Mouse (Mus musculus): ENCODE results near the gene Larp6. TPM values are rescaled to one million over a fixed set of nuclear protein-coding genes. Genes with fewer than 3 reads are reported as not detected.

The Larp6 gene
- polyA plus RNA-seq, 1 experiment from 2014 or later = 21.9 TPM

DNA sequence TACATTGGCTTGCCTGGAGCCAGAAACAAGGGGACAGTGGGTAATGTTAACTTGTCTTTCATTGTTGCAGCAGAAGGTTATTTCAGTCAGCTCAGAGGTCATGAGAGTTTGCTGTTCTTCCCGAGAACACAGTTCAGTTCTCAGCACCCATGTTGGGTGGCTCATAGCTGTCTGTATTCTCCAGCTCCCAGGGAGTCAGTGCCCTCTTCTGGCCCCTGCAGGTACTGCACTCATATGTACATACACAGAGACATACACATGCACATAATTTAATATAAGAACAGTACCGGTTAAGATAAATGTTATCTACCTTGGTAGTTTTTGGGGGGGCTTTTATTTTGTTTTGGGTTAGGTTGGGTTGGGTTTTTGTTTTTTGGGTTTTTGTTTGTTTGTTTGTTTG lies 36.3 kb downstream of the Larp6 start:
- no peaks in the 10 kb centered on the region for H3K9me3 ChIP-seq
- no peak for ATAC-seq (replicated peaks)
- WGBS = 98% methylated on average over 2 of the region's 2 CpGs
- H3K4me2 ChIP-seq = no peak overlapping the region
- H3K36me3 ChIP-seq (replicated peaks) = no peaks in the 10 kb centered on the region
- no peaks in the 10 kb centered on the region for H3K4me1 ChIP-seq
- H3K4me3 ChIP-seq = no peak overlapping the region
- no peaks in the 10 kb centered on the region for H3K27me3 ChIP-seq (replicated peaks)
- H3K9ac ChIP-seq = no peak overlapping the region
- no peak overlapping the region for H3K27ac ChIP-seq

DNA sequence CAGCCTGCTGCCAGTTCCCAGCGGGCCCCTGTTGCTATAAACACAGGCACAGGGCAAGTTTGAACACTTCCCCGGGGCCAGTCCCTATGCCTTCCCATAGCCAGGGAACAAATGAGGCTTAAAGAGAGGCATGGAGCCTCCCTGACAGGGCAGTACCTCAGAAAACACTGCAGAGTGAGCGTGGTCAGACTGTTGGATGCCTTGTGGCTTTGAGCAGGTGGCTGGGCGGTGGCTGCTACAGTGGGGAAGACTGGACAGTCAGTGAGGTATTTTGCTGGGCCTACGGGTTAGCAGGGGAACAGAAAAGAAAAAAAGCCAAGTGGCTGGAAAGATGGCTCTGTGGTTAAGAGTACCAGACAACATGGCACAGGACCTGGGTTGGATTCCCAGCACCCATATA lies 38.3 kb downstream of the Larp6 start:
- no peak overlapping the region for H3K4me2 ChIP-seq
- no peaks in the 10 kb centered on the region for H3K36me3 ChIP-seq (replicated peaks)
- H3K27me3 ChIP-seq (replicated peaks) = no peaks in the 10 kb centered on the region
- H3K27ac ChIP-seq = no peak overlapping the region
- 88% methylated on average over 5 of the region's 5 CpGs for WGBS
- no peaks in the 10 kb centered on the region for H3K4me1 ChIP-seq
- ATAC-seq (replicated peaks) = no peak
- no peaks in the 10 kb centered on the region for H3K9me3 ChIP-seq
- H3K4me3 ChIP-seq = no peak overlapping the region
- no peak overlapping the region for H3K9ac ChIP-seq

DNA sequence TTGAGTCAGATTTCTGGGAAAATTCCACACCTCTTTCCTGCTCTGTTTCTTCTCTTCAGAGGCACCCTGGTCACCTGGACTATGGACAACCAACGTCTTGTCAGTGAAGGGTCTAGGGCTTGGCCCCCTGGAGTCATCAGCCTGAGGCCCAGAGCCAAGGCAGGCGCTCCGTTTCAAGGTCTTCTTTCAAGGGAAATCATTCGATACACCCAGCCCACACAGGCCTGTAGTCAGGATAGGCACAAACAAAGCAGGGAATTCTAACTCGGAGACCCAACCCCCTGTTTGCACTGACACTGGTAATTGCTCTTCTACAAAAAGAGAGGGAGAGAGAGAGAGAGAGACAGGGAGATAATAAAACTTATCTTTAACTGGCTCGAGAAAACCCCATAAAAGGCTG lies 39.2 kb downstream of the Larp6 start:
- ATAC-seq (replicated peaks) = no peak
- Histone ChIP-seq H3K9ac (no peak overlapping the region), H3K36me3 (replicated peaks) (no peaks in the 10 kb centered on the region), H3K4me1 (no peaks in the 10 kb centered on the region), H3K27ac (no peak overlapping the region), H3K9me3 (no peaks in the 10 kb centered on the region), H3K4me3 (no peak overlapping the region), H3K4me2 (no peak overlapping the region), H3K27me3 (replicated peaks) (no peaks in the 10 kb centered on the region)
- WGBS = 72% methylated on average over 6 of the region's 6 CpGs

DNA sequence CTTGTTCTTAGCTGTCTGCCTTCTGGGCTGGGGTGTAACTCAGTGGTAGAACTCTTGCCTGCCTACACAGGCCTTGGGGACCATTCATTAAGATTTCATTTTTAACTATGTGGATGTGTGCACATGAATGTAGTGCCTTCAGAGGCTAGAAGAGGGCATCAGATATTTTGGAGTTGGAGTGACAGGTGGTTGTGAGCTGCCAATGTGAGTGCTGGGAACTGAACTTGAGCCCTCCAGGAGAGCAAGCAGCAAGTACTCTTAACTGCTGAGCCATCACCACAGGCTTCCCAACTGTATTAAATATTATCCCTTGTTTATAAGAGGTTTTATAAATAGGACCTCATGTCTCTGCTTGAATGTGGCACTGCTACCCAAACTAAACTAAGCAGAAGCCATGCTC lies 39.8 kb downstream of the Larp6 start:
- Histone ChIP-seq H3K4me3 (no peak overlapping the region), H3K4me2 (no peak overlapping the region), H3K4me1 (no peaks in the 10 kb centered on the region), H3K27ac (no peak overlapping the region), H3K27me3 (replicated peaks) (no peaks in the 10 kb centered on the region), H3K9me3 (no peaks in the 10 kb centered on the region), H3K9ac (no peak overlapping the region), H3K36me3 (replicated peaks) (no peaks in the 10 kb centered on the region)
- ATAC-seq (replicated peaks) = no peak

DNA sequence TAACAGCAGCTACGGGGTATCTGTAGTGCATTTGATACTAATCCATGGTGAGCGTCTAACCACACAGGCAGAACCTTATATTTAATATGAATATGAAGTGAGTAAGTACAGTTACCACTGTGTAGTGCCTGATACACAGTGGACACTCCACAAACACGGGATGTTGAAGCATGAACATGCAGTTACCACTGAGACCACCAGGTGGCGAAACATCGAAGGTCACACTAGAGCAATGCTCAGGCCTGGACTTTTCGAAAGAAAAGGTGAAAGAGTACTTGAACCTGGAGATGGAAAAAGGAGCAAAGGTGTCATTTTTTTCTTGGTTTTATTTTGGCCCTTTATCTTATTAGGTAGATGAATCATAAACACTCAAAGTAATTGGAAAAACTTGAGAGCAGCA lies 43.5 kb downstream of the Larp6 start:
- no peaks in the 10 kb centered on the region for H3K4me1 ChIP-seq
- no peak overlapping the region for H3K27ac ChIP-seq
- H3K9me3 ChIP-seq = no peaks in the 10 kb centered on the region
- no peak overlapping the region for H3K4me2 ChIP-seq
- H3K27me3 ChIP-seq (replicated peaks) = no peaks in the 10 kb centered on the region
- no peak for ATAC-seq (replicated peaks)
- no peaks in the 10 kb centered on the region for H3K36me3 ChIP-seq (replicated peaks)
- H3K4me3 ChIP-seq = no peak overlapping the region
- 34% methylated on average over 6 of the region's 6 CpGs for WGBS
- H3K9ac ChIP-seq = no peak overlapping the region

DNA sequence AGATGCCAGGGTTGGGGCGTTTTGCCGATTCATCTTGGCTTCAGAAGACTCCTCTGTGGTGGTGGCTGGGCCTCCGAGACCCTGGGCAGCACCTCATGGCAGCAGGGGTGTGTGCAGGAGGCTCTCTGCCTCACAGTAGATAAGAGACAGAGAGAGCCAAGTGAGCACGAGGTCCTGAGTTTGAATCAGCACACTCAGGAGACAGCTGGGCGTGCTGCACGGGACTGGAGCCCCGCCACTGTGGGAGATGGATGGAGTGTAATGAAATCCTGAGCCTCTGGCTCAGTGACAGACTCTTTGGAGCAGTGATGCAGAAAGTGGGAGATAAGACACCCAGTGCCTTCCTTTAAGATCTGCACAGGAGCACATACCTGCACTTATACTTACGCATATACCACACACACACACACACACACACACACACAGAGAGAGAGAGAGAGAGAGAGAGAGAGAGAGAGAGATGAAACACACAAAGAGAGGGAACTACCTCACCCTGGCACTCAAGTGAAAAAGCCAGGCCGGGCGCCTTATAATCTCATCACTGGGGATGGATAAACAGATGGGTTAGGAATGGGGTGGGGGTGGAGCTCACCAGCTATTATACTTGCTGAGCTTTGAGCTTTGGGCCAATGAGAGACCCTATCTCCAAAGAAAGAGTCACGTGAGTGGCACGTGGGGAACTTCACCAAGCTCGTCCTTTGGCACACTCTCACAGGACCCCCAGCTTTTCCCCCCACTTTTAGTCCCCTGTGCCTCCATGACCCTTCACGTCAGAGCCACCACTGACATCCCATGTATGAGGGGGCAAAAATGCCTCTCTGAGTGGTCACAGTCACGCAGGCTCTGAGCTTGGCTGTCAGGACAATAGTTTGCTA lies 44.3 kb downstream of the Larp6 start:
- no peak for ATAC-seq (replicated peaks)

DNA sequence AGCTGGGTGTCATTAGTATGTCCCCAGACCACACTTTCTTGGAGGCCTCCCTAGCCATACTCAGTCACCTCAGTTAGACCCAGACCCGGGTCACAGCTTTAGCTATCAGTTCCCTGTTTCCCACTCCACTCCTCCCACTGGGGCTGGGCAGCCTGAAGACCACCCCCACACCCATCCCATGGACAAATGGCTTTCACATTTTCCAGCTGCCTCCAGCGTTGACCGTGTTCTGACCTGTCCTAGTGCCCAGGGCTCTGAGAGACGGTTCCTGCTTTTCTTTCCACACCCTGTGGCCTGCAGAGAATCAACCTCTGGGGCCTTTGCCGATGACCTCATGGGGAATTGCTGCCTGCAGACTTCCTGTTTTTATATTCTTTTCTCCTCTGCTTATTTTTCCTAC lies 45.0 kb downstream of the Larp6 start:
- Histone ChIP-seq H3K4me1 (no peaks in the 10 kb centered on the region), H3K27me3 (replicated peaks) (no peaks in the 10 kb centered on the region), H3K27ac (no peak overlapping the region), H3K4me3 (no peak overlapping the region), H3K4me2 (no peak overlapping the region), H3K9ac (no peak overlapping the region), H3K9me3 (no peaks in the 10 kb centered on the region), H3K36me3 (replicated peaks) (no peaks in the 10 kb centered on the region)
- no peak for ATAC-seq (replicated peaks)
- 64% methylated on average over 5 of the region's 5 CpGs for WGBS

More for the DNA sequence above, 44.3 kb downstream of the Larp6 start:
- no peaks in the 10 kb centered on the region for H3K9me3 ChIP-seq
- 78% methylated on average over 15 of the region's 15 CpGs for WGBS
- no peaks in the 10 kb centered on the region for H3K4me1 ChIP-seq
- no peak overlapping the region for H3K4me3 ChIP-seq
- no peak overlapping the region for H3K27ac ChIP-seq
- H3K9ac ChIP-seq = no peak overlapping the region
- H3K27me3 ChIP-seq (replicated peaks) = no peaks in the 10 kb centered on the region
- no peak overlapping the region for H3K4me2 ChIP-seq
- no peaks in the 10 kb centered on the region for H3K36me3 ChIP-seq (replicated peaks)

DNA sequence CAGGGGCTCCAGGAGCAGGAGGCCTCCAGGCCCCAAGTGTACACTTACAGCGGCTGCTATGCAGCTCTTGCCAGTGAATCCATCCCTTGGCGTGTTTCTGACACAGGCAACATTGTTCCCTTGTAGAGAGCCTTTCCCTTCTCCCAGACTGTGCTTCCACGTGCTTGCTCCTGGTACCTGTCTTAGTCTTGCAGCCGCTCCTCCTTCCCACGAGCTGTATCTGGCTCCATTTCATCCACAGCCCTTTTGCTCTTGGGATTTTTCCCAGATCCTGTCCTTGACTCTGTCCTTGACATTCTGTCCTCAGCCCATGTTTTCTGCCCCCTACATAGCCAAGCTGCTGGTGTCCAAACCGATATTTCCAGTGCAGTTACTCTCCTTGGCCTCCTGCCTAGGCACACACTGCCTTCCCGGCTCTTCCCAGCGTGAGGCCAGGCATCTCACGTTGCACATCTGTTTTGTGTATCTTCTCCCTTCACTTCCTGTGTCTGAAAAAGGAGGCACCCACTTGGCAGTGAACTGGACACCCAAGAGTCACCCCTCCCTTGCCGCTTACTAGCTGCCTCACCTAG lies 46.7 kb downstream of the Larp6 start:
- 79% methylated on average over 10 of the region's 10 CpGs for WGBS
- H3K27ac ChIP-seq = no peak overlapping the region
- no peaks in the 10 kb centered on the region for H3K27me3 ChIP-seq (replicated peaks)
- H3K9ac ChIP-seq = no peak overlapping the region
- no peaks in the 10 kb centered on the region for H3K36me3 ChIP-seq (replicated peaks)
- no peaks in the 10 kb centered on the region for H3K4me1 ChIP-seq
- no peak for ATAC-seq (replicated peaks)
- no peaks in the 10 kb centered on the region for H3K9me3 ChIP-seq
- no peak overlapping the region for H3K4me3 ChIP-seq
- no peak overlapping the region for H3K4me2 ChIP-seq

DNA sequence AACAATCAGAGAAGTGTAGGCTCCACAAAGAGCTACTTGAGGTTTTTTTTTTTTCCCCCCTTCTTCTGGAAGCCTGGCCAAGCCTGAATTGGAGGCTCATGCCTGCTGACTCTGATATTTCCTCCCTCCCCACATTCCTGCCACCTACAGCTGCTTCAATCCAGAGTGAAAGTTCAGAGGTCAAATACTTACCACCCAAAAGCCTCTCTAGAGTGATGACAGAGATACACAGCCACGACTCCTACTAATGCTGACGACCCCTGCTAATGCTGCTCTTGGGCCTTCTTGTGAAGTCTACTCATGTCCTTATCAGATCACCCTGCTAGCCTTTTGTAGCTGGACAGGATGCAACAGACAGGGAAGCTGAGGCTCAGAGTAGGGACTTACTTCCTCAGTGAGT lies 52.4 kb downstream of the Larp6 start:
- Histone ChIP-seq H3K4me2 (no peak overlapping the region), H3K4me1 (no peaks in the 10 kb centered on the region), H3K9ac (no peak overlapping the region), H3K27ac (no peak overlapping the region), H3K36me3 (replicated peaks) (no peaks in the 10 kb centered on the region), H3K4me3 (no peak overlapping the region), H3K27me3 (replicated peaks) (no peaks in the 10 kb centered on the region), H3K9me3 (no peaks in the 10 kb centered on the region)
- 52% methylated on average over 2 of the region's 2 CpGs for WGBS
- no peak for ATAC-seq (replicated peaks)

DNA sequence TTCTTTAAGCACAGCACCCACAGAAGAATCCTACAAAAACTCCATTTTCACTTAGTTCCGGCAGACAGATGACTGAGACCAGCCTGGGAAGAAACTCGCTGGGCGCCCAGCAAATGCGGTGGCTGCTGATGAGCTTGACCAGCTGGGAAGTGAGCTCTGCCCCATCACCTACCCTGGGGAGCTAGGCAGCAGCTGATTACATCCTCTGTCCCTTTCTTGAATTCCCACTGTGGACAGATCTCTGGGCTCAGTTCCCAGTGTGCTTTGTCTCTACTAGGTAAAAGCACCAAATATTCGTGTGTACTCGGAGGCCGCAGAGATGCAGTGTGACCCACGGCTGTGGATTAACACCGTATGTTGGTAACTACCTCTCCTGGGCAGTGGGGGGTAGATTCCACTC lies 55.6 kb downstream of the Larp6 start:
- Histone ChIP-seq H3K4me1 (no peaks in the 10 kb centered on the region), H3K36me3 (replicated peaks) (no peaks in the 10 kb centered on the region), H3K9ac (no peak overlapping the region), H3K27me3 (replicated peaks) (no peaks in the 10 kb centered on the region), H3K4me3 (no peak overlapping the region), H3K9me3 (no peaks in the 10 kb centered on the region), H3K4me2 (no peak overlapping the region), H3K27ac (no peak overlapping the region)
- 76% methylated on average over 9 of the region's 9 CpGs for WGBS
- ATAC-seq (replicated peaks) = no peak

DNA sequence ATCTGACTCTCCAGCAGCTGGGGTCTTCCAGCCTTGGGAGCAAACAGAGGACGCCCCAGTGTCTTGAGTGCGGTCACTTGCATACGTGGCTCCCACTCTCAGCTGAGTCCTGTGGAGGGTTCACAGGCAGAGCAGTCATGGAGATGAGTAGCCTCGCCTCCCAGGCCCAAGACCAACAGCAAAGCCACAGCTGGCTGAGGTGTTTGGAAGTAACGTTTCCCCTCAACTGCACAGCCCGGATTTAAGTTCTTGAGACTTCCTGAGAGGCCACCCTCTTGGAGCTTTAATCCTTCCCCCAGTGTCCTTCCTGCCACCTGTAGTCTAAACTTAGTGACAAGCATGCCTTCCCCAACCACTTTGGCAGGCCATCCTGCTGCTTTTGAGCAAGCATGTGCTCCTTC lies 56.9 kb downstream of the Larp6 start:
- H3K27ac ChIP-seq = no peak overlapping the region
- H3K4me1 ChIP-seq = no peaks in the 10 kb centered on the region
- ATAC-seq (replicated peaks) = no peak
- H3K4me3 ChIP-seq = no peak overlapping the region
- 69% methylated on average over 6 of the region's 6 CpGs for WGBS
- H3K9ac ChIP-seq = no peak overlapping the region
- no peak overlapping the region for H3K4me2 ChIP-seq
- no peaks in the 10 kb centered on the region for H3K9me3 ChIP-seq
- H3K27me3 ChIP-seq (replicated peaks) = no peaks in the 10 kb centered on the region
- H3K36me3 ChIP-seq (replicated peaks) = no peaks in the 10 kb centered on the region

DNA sequence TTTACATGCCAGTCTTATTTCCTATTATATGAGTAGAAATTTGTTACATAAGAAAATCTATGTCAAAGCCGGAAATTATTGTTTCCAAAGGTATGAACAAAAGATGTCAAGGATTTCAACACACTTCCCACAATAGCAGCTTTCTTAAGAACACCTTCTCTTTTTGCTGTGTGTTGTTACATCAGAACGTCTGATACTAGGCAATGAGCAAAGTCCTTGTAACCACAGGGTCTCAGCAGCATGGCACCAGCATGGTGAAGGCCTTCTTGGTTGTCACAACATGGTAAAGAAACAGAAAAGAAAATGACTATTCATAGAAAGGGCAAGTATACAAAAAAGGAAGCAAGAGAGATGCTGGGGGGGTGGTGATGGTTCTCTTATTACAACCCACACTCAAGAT lies 60.9 kb downstream of the Larp6 start:
- 89% methylated on average over 2 of the region's 2 CpGs for WGBS
- Histone ChIP-seq H3K27me3 (replicated peaks) (no peaks in the 10 kb centered on the region), H3K9ac (no peak overlapping the region), H3K36me3 (replicated peaks) (no peaks in the 10 kb centered on the region), H3K27ac (no peak overlapping the region), H3K4me2 (no peak overlapping the region), H3K4me3 (no peak overlapping the region), H3K9me3 (no peaks in the 10 kb centered on the region), H3K4me1 (no peaks in the 10 kb centered on the region)
- ATAC-seq (replicated peaks) = no peak

DNA sequence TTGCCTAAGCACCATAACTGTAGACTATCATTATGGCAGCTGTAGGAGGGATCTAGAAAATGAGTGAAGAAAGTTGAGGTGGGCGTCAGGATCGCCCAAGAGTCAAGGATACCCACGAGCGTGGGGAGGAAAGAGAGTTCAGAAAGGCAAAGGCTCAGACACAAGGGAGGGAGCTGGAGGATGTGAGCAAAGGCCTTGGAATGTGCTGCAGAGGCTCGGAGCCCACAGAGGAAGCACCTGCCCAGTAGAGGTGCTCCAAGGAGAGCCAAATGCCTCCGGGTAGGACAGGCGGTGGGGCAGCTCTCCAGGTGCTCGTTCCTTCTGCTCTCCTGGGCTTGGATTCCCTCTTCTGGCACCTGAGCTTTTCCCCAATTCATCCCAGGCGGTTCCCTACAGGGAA lies 64.1 kb downstream of the Larp6 start:
- H3K4me1 ChIP-seq = 0 out of 2 replicates have a peak, but pooled peaks cover under 1% of the 10 kb centered on the region
- H3K4me2 ChIP-seq = no peak overlapping the region
- H3K4me3 ChIP-seq = no peak overlapping the region
- H3K9me3 ChIP-seq = no peaks in the 10 kb centered on the region
- ATAC-seq (replicated peaks) = no peak
- H3K27me3 ChIP-seq (replicated peaks) = no peaks in the 10 kb centered on the region
- H3K36me3 ChIP-seq (replicated peaks) = no peaks in the 10 kb centered on the region
- no peak overlapping the region for H3K27ac ChIP-seq
- H3K9ac ChIP-seq = no peak overlapping the region
- WGBS = 93% methylated on average over 9 of the region's 9 CpGs

All from midbrain, embryonic 15.5 days (tissue).